Mouse (Mus musculus) CH12.LX (cell line): ENCODE data around the gene Maoa.

ENCODE experiments used
- POLR2A ChIP-seq: IDR thresholded peaks from 2 replicates; pipeline ENCODE4 v1.6.1; 2011; ENCODE audit warnings: low read depth, mild to moderate bottlenecking, improper control_type of control experiment, low read length
- RCOR1 ChIP-seq: conservative IDR thresholded peaks from 2 replicates; pipeline ENCODE4 v1.6.1; 2012; ENCODE audit warnings: low read depth, mild to moderate bottlenecking, inconsistent platforms, low read length, improper control_type of control experiment
- USF1 ChIP-seq: IDR thresholded peaks from 2 replicates; pipeline ENCODE4 v1.6.1; 2014; ENCODE audit warnings: low read depth, mild to moderate bottlenecking, inconsistent platforms, low read length, improper control_type of control experiment

DNA sequence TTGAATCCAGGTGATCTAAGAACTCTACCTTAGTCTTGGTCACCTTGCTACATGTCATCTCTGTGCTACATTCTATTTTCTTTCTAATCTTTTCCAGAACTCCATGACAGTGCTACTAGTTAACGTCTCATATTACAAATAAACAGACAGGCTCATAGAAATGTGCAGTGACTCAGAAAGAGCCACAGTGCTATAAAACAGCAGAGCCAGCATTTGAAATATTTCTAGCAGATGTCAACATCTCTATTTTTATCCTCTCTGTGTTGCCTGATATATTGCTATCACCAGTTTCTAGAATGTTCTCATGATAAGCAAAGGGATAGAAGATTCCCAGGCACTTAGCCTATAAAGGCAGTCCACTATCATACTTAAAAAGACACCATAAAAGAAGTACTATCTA lies 94.5 kb downstream of the Maoa start:
- no peak for TF ChIP-seq USF1
- TF ChIP-seq POLR2A: no peak
- TF ChIP-seq RCOR1: no peak
